Mouse (Mus musculus) lung, adult 2 months (tissue): Measurements from ENCODE around the gene Treml2.

Experiments
- CTCF ChIP-seq: fragments of 200-500 bp; IDR thresholded peaks from 2 replicates; pipeline ENCODE4 v1.5.1; 2011; ENCODE audit warnings: mild to moderate bottlenecking, low read length, control low read depth; ENCODE audit not compliant: insufficient read depth
- POLR2A ChIP-seq: fragments of 200-500 bp; IDR thresholded peaks from 2 replicates; pipeline ENCODE4 v1.6.1; 2011; ENCODE audit warnings: low read depth, mild to moderate bottlenecking, control low read depth, low read length, borderline replicate concordance; ENCODE audit errors: extremely low read depth

- TF ChIP-seq CTCF, result no peak
- no peak for TF ChIP-seq POLR2A
Measured at GRCm38 (mm10) chr17:48250631-48251030, 48.7 kb upstream of the Treml2 start.
